Mouse (Mus musculus) retina, embryonic 14.5 days (tissue): ENCODE results near the gene Celf6.

ENCODE experiments used
- DNase-seq: peaks from one replicate; pipeline ENCODE4 v3.0.0-alpha.2; 2015; ENCODE audit warnings: low spot score

Gene Celf6

GRCm38 (mm10) chr9:59577844-59578504, at the start of gene Celf6:
TSS of gene Celf6 (plus strand) at chr9:59577917.
- peak; percentile 98 for DNase-seq

- no peak for DNase-seq
These were observed 49.4 kb upstream of the Celf6 start for GRCm38 (mm10) chr9:59528274-59528673.

GRCm38 (mm10) chr9:59531645-59532044, 46.1 kb upstream of the Celf6 start:
- no peak for DNase-seq

- no peak for DNase-seq
These were observed 44.3 kb upstream of the Celf6 start for GRCm38 (mm10) chr9:59533422-59533821.

- DNase-seq, result no peak
These were observed 43.8 kb upstream of the Celf6 start for GRCm38 (mm10) chr9:59533889-59534288.

GRCm38 (mm10) chr9:59537651-59538050, 40.1 kb upstream of the Celf6 start:
- DNase-seq, result no peak

- peak; percentile 88 for DNase-seq
These were observed 38.1 kb upstream of the Celf6 start, which contains the start of the genes Hexa and Tmem202 for GRCm38 (mm10) chr9:59539441-59540137. TSS of gene Hexa (plus strand) at chr9:59539540. TSS of gene Tmem202 (minus strand) at chr9:59539847.

- no peak for DNase-seq
These were observed 36.1 kb upstream of the Celf6 start for GRCm38 (mm10) chr9:59541617-59542016.

- no peak for DNase-seq
These were observed 34.9 kb upstream of the Celf6 start for GRCm38 (mm10) chr9:59542766-59543324.

- no peak for DNase-seq
These were observed 33.0 kb upstream of the Celf6 start for GRCm38 (mm10) chr9:59544739-59545138.

GRCm38 (mm10) chr9:59547869-59548268, 29.8 kb upstream of the Celf6 start:
- DNase-seq, result no peak

GRCm38 (mm10) chr9:59548961-59549487, 28.7 kb upstream of the Celf6 start:
- DNase-seq, result no peak

- DNase-seq, result no peak
These were observed 27.6 kb upstream of the Celf6 start for GRCm38 (mm10) chr9:59550077-59550476.

- no peak for DNase-seq
These were observed 26.7 kb upstream of the Celf6 start for GRCm38 (mm10) chr9:59551017-59551416.

- DNase-seq, result no peak
These were observed 26.1 kb upstream of the Celf6 start for GRCm38 (mm10) chr9:59551620-59552031.

- no peak for DNase-seq
These were observed 25.1 kb upstream of the Celf6 start for GRCm38 (mm10) chr9:59552610-59553009.

GRCm38 (mm10) chr9:59553719-59554118, 24.0 kb upstream of the Celf6 start:
- no peak for DNase-seq

GRCm38 (mm10) chr9:59565600-59565999, 12.1 kb upstream of the Celf6 start:
- peak; percentile 79 for DNase-seq

- DNase-seq, result peak; percentile 84
These were observed 10.6 kb upstream of the Celf6 start for GRCm38 (mm10) chr9:59567111-59567510.

- DNase-seq, result no peak
These were observed 5.9 kb upstream of the Celf6 start for GRCm38 (mm10) chr9:59571852-59572251.

GRCm38 (mm10) chr9:59577401-59577800, 316 bp upstream of the Celf6 start:
- DNase-seq, result no peak

- DNase-seq, result no peak
These were observed 769 bp downstream of the Celf6 start for GRCm38 (mm10) chr9:59578505-59578867.

GRCm38 (mm10) chr9:59584871-59585308, 7.2 kb downstream of the Celf6 start:
- DNase-seq, result peak; percentile 85
